Mouse (Mus musculus): ENCODE data around the gene Gm42674. TPM values are rescaled to one million over a fixed set of nuclear protein-coding genes. Genes with fewer than 3 reads are reported as not detected.

Gm42674 gene
- polyA plus RNA-seq, 1 experiment from 2014 or later, result not detected

DNA sequence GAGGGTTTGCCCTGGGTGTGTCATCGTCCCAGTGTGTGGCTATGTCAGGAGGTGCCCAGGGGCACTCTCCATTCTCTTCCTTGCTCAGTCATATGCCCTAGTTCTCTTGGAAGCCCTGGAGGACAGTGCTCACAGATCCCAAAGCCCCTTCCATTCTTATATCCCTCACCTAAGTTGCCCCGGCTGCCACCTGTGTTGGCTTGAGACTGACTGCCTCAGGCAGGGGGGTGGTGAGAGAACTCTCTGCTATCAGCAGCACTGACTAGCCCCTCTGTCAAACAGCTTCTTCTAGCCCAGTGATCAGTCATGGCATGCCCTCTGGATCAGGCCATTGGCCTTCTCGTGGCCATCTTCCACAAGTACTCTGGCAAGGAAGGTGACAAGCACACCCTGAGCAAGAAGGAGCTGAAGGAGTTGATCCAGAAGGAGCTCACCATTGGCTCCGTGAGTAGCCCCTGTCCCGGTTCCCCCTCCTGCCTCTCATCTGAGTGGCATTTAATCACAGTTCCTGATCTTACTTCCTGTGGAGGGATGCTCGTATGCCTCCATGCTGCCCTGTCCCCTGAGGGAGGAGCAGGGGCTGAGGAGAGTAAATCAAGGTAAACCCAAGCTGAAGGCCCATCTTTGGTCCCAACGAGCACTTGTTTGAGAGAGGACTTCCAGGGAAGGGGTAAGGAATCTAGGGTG is 11.9 kb downstream of the Gm42674 start:
- TF ChIP-seq CTCF (IDR thresholded peaks at IDR 0.05), result no peak
- ATAC-seq, result no peak
- no peak for DNase-seq (ENCODE audit: low read depth, low spot score)
- ChIA-PET POLR2A (interaction anchor here (0.7 to 5.9 kb wide), 12 partner anchors 11 to 121 kb away, joined by 3 to 86 read pairs (median 4); partner anchors contain the start of genes Chtop, Gm42674, S100a14 and S100a16), CTCF (interaction anchor here (0.6 to 24.3 kb wide), 13 partner anchors 10 to 180 kb away, joined by 3 to 615 read pairs (median 8); partner anchors contain the start of genes Chtop, Gm42674, S100a14 and S100a2)
- H3K27me3 ChIP-seq, result no peaks in the 10 kb centered on the region
- in situ Hi-C loops (cut with MboI; ENCODE audit: low pct_unique_long_range_greater_than_20kb), result no loop called here

DNA sequence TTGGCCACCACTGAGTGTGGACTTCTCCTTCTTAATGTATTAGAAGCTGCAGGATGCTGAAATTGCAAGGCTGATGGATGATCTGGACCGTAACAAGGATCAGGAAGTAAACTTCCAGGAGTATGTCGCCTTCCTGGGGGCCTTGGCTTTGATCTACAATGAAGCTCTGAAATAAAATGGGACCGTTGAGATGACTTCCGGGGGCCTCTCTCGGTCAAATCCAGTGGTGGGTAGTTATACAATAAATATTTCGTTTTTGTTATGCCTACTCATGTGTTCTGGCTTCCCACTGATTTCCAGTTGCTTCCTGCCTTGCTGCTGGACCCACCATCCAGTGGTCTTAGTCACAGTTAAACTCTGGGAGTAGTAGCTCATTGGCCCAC is 12.4 kb downstream of the Gm42674 start:
- CTCF ChIA-PET, result interaction anchor here (1.1 to 24.3 kb wide), 11 partner anchors 18 to 123 kb away, joined by 3 to 615 read pairs (median 8); partner anchors contain the start of genes Chtop, Gm42674, S100a14 and S100a2
- ATAC-seq, result no peak
- no peaks in the 10 kb centered on the region for H3K27me3 ChIP-seq
- in situ Hi-C loops (cut with MboI; ENCODE audit: low pct_unique_long_range_greater_than_20kb), result no loop called here
- POLR2A ChIA-PET, result interaction anchor here (0.7 to 5.9 kb wide), 14 partner anchors 11 to 123 kb away, joined by 3 to 86 read pairs (median 3); partner anchors contain the start of genes Chtop, Gm42674, S100a14 and S100a16
- no peak for TF ChIP-seq CTCF (IDR thresholded peaks at IDR 0.05)
- DNase-seq (ENCODE audit: low read depth, low spot score), result no peak

DNA sequence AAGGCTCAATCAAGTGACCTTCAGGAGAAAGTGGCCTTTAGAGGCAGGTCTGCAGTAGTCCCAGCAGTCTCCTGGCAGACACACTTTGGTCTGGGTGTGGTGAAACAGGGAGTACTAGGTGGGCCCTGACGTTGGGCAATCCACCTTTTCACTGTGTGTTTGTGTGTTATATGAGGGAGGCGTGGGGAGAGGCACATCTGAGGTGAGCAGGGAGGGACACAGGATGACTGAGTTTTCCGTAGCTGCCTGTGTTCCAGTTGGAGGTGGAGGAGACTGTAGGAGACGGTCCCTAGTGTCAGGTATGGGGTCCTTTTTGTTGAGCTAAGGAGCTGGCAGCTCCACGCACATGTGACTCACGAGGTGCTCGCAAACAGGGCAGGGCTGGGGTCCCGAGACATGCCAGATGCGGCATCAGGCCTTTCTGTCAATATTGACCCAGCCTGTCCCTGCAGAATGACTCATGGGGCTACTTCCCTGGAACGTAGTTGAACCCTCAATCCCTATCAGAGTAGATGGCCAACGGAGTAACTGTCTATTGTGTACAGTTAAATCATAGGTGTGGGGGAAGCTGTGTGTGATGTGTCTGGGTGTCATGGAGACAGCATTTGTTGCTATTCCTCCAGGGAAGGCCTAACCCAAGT is 13.0 kb downstream of the Gm42674 start:
- POLR2A ChIA-PET, result interaction anchor here (0.7 to 5.9 kb wide), 18 partner anchors 12 to 124 kb away, joined by 3 to 86 read pairs (median 4); partner anchors contain the start of genes Chtop, Gm42674, S100a14 and S100a16
- ATAC-seq (peak; percentile 7), DNase-seq (ENCODE audit: low read depth, low spot score) (no peak)
- no peak for TF ChIP-seq CTCF (IDR thresholded peaks at IDR 0.05)
- in situ Hi-C loops (cut with MboI; ENCODE audit: low pct_unique_long_range_greater_than_20kb), result loop anchor here (5.0 kb wide), 2 partner anchors 32 to 97 kb away; no protein-coding TSS in a partner anchor
- H3K27me3 ChIP-seq, result no peaks in the 10 kb centered on the region
- CTCF ChIA-PET, result interaction anchor here (0.9 to 24.3 kb wide), 21 partner anchors 17 to 203 kb away, joined by 3 to 615 read pairs (median 5); partner anchors contain the start of genes Chtop, Gm42674, S100a14 and S100a16

DNA sequence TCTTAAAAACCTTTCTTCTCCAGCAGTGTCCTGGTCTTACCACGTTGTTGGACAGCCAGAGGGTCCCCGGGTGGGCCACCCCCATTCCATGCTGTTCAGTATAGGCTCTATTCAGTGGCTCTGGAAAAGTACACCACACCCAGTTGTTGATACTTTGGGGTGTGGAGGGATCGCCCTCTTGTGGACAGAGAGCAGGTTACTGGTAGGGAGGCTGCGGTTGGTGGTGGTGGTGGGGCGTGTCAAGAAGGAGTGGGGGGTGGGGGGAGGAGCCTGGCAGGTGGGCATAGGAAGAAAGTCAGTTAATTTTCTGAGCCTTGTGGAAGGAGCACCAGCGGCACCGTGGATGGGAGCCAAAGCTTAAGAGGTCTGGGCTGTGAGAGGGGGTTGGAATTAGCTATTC is 13.7 kb downstream of the Gm42674 start:
- DNase-seq (ENCODE audit: low read depth, low spot score) (no peak), ATAC-seq (peak; percentile 51)
- POLR2A ChIA-PET, result interaction anchor here (0.7 to 5.9 kb wide), 13 partner anchors 12 to 124 kb away, joined by 3 to 86 read pairs (median 4); partner anchors contain the start of genes Chtop, Gm42674, S100a16 and S100a2
- TF ChIP-seq CTCF (IDR thresholded peaks at IDR 0.05), result no peak
- CTCF ChIA-PET, result interaction anchor here (0.9 to 24.3 kb wide), 21 partner anchors 16 to 203 kb away, joined by 3 to 615 read pairs (median 4); partner anchors contain the start of genes Chtop, Gm42674, S100a14 and S100a16
- no peaks in the 10 kb centered on the region for H3K27me3 ChIP-seq
- in situ Hi-C loops (cut with MboI; ENCODE audit: low pct_unique_long_range_greater_than_20kb), result loop anchor here (5.0 kb wide), 2 partner anchors 33 to 98 kb away; no protein-coding TSS in a partner anchor

DNA sequence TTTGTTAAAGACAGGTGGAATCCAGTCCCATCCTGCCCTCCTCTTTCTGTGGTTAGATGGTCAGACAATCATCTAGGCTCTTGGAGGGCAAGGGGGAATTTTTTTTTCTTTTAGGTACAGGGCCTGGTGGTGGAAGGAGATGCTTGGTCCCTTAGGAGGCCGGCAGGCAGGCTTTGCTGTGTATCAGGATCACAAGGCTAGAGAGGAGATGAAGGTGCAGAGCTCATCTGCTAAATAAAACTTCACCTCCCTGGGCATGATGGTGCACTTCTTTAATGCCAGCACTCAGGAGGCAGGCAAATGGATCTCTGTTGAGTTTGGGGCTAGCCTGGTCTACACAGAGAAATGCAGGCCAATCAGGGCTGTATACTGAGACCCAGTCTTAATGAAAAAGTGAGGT is 14.2 kb downstream of the Gm42674 start:
- DNase-seq (ENCODE audit: low read depth, low spot score) (no peak), ATAC-seq (no peak)
- no peak for TF ChIP-seq CTCF (IDR thresholded peaks at IDR 0.05)
- in situ Hi-C loops (cut with MboI; ENCODE audit: low pct_unique_long_range_greater_than_20kb), result loop anchor here (5.0 kb wide), 2 partner anchors 34 to 99 kb away; no protein-coding TSS in a partner anchor
- H3K27me3 ChIP-seq, result no peaks in the 10 kb centered on the region
- CTCF ChIA-PET, result interaction anchor here (1.1 to 24.3 kb wide), 14 partner anchors 16 to 125 kb away, joined by 3 to 615 read pairs (median 8); partner anchors contain the start of genes Gm42674, S100a14, S100a16 and S100a2
- POLR2A ChIA-PET, result interaction anchor here (1.0 to 4.8 kb wide), 6 partner anchors 12 to 122 kb away, joined by 3 to 86 read pairs (median 4); partner anchors contain the start of gene S100a16

DNA sequence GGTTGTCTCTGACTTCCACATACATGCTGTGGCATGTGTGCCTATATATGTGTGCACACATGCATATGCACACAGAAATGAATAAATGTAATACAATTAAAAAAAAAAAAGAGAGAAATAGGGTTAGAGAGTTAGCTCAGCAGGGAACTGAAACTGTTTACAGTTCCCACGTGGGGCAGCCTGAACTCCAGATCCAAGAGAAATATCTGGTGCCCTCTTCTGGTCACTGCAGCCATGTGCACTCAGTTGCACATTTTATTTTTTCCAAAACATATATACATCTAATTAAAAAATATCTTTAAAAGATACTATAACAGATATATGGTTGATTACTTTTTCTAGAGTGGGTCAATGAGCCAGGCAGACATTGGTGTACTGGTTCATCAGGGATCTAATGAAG is 15.9 kb downstream of the Gm42674 start:
- TF ChIP-seq CTCF (IDR thresholded peaks at IDR 0.05), result no peak
- ATAC-seq, result no peak
- DNase-seq (ENCODE audit: low read depth, low spot score), result no peak
- in situ Hi-C loops (cut with MboI; ENCODE audit: low pct_unique_long_range_greater_than_20kb), result loop anchor here (5.0 kb wide), 2 partner anchors 35 to 100 kb away; no protein-coding TSS in a partner anchor
- H3K27me3 ChIP-seq, result no peaks in the 10 kb centered on the region
- ChIA-PET CTCF (interaction anchor here (0.9 to 24.3 kb wide), 6 partner anchors 14 to 127 kb away, joined by 3 to 615 read pairs (median 8); partner anchors contain the start of genes Gm42674, S100a2, S100a4 and Snapin), POLR2A (interaction anchor here (1.1 to 1.5 kb wide), 2 partner anchors 11 to 30 kb away, joined by 3 to 4 read pairs; no protein-coding TSS in a partner anchor)

DNA sequence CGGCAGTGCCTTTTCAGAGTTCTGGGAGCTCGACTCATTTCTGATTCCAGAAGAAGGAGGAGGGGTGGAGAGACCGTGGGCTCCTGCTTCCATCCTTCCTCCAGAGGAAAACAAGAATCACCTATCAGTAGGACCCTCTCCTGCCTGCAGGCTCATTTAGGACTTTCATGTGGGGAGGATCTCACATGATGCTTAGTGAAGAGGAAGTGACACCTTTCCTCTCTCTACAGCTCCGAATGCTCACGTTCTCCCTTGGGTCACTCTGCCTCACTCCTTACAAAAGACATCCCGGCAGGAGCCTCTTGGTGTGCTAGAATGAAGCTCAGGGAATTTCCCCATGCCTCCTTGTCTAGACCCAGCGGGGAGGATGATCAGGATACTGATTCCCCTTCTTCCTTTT is 19.8 kb downstream of the Gm42674 start:
- no peak for TF ChIP-seq CTCF (IDR thresholded peaks at IDR 0.05)
- CTCF ChIA-PET, result interaction anchor here (0.8 to 8.3 kb wide), 6 partner anchors 10 to 132 kb away, joined by 3 to 76 read pairs (median 6); partner anchors contain the start of gene Snapin
- in situ Hi-C loops (cut with MboI; ENCODE audit: low pct_unique_long_range_greater_than_20kb), result no loop called here
- no peaks in the 10 kb centered on the region for H3K27me3 ChIP-seq
- POLR2A ChIA-PET, result interaction anchor here (1.3 kb wide), 1 partner anchor 9 kb away, joined by 3 read pairs; no protein-coding TSS in a partner anchor
- ATAC-seq, result no peak
- DNase-seq (ENCODE audit: low read depth, low spot score), result no peak

DNA sequence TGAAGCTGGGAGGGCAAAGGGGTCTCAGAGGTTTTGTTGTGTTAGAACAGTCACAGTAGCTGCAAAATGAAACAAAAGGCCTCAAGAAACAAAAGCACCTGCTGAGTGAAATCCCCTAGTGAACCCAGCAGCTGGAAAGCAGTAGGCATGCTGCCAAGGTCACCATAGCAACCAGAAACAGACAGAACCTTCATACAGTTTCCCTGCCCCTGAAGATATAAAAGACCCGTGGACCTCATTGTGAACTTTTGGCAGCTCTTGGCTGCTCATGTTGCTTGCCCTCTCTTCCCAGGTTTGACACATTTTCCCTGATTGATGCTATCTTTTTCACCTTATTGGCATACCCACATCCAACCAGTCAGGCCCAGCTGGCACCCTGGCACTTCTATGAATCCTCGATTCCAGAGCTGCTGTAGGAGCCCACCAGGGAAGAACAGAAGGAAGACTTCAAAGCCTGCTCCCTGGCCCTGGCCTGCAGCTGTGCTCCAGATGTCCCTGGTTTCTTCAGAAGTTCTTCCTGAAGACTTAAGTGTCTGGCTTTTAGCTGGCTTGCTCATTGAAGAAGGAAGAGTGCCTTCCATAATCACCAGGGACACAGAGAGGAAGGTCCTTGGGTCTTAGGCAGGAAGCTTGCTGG is 21.8 kb downstream of the Gm42674 start:
- no peaks in the 10 kb centered on the region for H3K27me3 ChIP-seq
- DNase-seq (ENCODE audit: low read depth, low spot score) (no peak), ATAC-seq (no peak)
- ChIA-PET POLR2A (interaction anchor here (0.9 to 1.1 kb wide), 2 partner anchors 36 to 123 kb away, joined by 3 to 5 read pairs; no protein-coding TSS in a partner anchor), CTCF (interaction anchor here (1.2 to 2.5 kb wide), 7 partner anchors 10 to 40 kb away, joined by 3 to 9 read pairs (median 5); partner anchors contain the start of gene S100a7a)
- TF ChIP-seq CTCF (IDR thresholded peaks at IDR 0.05), result no peak
- in situ Hi-C loops (cut with MboI; ENCODE audit: low pct_unique_long_range_greater_than_20kb), result no loop called here

DNA sequence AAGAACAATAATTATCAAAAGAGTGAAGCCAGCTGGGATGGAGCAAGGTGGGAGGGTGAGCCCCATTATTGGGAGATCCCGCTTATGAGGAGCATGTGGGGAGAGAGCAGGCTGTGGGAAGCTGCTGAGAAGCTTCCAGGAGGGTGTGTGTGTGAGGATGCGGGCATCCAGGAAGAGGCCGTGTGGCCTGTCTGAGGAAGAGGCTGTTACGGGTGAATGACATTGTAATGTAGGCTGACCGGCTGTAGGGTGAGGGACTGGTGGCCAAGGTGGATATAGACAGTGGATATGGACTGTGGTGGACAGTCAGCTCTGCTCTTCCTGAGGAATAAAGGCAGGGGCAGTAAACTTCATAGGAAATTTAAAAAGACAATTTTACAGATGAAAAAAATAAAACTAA is 23.8 kb downstream of the Gm42674 start:
- CTCF ChIA-PET, result no interaction called here
- in situ Hi-C loops (cut with MboI; ENCODE audit: low pct_unique_long_range_greater_than_20kb), result no loop called here
- no peak for TF ChIP-seq CTCF (IDR thresholded peaks at IDR 0.05)
- POLR2A ChIA-PET, result no interaction called here
- ATAC-seq (no peak), DNase-seq (ENCODE audit: low read depth, low spot score) (no peak)
- H3K27me3 ChIP-seq, result no peaks in the 10 kb centered on the region

Data from Patski (cell line).